Mouse (Mus musculus) frontal cortex, adult 2 months (tissue): Measurements from ENCODE around the gene Bcor. TPM values are rescaled to one million over a fixed set of nuclear protein-coding genes. Genes with fewer than 3 reads are reported as not detected.

Experiments used
- DNase-seq, 2 experiments: peaks; one replicate each; pipeline ENCODE4 v3.0.0; 2022; ENCODE audit warnings: low spot score in 1 of 2; ENCODE audit errors: extremely low spot score in 1 of 2
- polyA plus RNA-seq: library from polyadenylated mRNA; depleted of rRNA; stranded (reverse); fragments of >200 nt; gene quantifications from 2 replicates; pipeline ENCODE4 v1.2.3, GENCODE M21; 2012

Gene Bcor
- polyA plus RNA-seq, 1 experiment = 13.9 TPM

DNA sequence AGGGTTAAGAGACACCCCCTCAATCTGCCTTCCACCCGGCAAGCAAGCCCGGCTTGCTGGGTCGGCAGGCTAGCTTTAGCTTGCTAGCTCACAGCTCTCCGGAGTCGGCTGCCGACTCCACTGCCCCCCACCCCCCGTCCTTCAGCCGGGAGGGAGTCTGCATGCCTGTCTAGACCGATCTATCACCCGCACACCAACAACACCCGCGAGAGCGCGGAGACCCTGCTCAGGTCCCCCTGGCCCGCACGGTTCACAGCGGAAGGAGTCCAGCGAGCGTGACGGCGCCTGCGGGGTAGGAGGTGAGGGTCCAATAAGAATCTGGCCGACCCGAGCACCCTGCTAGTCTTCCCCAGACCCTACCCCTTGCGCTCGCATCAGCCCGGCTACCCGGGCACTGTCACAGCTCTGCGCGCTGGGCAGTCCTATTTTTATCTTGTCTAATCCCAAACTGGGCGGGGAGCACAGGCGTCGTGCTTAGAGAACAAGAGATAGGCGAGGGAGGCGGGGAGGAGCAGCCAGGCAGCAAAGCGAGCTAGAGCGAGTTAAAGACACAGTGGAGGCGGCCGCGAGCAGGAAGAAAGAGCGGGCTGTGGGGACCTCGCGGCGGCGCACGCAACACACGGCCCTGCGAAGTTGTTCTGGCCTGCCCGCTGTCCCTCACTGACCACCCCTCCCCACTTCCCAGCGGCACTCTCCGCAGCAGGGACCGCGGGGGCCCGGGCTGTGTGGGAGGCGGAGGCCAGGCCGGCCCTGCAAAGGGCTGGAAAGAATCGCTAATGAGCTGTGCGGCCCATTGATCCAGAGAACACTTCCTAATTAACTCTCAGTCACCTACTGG lies 83.2 kb downstream of the Bcor start:
- peak in 1 of 2 experiments; percentile 67 for DNase-seq

- DNase-seq = no peak
Observed at GRCm38 (mm10) chrX:12072721-12073120, 87.4 kb downstream of the Bcor start.

DNA sequence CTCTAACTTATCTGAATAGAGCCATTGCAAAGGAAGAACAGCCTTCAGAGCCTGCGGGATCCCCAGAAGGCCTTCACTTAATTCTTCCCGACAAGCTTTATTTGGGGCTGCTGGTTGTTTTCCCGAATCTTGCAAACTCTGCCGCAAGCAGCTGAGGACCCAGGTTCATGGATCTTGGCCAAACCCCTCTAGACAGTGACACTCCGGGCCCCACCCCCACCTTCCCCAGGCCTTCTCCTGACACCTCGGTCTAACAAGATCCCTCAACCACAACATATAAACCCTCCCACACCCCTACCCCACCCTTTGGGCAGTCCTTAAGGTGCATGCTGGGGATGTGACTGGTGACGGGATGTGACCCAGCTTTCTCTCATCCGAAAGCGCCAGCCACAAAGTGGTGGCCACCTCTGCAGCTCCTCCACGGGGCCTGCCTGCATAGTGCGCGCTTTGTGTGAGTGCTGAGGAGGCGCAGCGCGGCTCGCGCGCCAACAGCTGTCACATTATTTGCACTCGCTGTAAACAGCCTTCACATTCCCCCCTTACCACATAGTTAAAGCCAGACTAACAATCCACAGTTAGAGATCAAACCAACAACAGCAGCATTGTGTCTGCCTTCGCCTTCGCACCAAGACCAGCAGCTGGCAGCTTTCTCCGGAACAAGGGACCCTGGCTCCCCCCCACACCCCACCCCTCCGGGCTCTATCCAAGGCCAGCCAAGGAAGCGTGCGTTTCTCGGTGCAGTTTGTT lies 91.0 kb downstream of the Bcor start:
- DNase-seq = peak in 1 of 2 experiments; percentile 42

DNA sequence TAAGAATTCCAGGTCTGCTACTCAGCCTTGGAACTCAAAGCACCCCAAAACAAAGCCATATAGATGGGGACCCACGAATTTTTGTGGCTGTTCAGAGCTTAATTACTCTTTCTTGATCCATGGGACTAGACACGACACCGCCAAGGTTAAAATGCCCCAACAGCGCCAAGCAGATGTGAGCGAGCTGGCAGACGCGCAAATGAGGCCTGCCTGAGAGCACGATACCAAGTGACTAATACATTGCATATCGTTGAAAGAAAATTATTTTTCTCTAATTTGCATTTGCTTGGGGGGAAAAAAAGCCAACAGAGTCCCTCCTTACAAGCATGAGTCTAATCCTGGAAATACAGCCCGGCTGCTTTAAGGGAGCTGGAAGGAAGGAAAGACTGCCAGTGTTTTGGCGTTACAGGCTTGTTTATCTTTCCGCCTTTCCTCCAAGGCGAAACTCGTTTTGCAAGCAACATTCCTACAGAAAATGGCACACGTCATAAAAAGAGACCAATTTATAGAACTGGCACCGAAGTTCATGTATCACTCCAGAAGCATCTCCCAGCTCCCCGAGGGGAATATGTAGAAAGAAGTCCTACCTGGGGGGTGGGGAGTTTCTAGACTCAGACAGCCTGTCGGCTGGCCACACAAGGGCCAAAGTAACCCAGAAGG lies 92.2 kb downstream of the Bcor start:
- no peak for DNase-seq

DNA sequence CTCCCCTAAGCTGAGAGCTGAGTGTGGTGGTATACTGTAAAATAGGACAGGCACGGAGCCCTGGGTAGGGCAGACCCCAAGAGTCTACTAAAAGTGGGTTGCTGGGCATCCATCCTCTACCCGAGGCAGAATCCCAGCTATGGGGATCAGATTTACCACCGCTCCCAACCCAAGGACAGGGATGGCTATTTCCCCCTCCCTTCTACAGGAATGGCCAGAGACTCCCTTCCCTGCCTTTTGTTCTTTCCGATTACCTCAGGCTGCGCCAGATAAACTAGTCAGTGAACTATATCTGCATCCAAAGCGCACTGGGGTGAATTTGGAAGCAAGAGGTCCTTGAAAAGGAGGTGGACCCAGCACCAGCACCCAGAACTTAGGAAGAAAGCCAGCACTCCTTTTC lies 93.1 kb downstream of the Bcor start:
- DNase-seq = no peak

DNA sequence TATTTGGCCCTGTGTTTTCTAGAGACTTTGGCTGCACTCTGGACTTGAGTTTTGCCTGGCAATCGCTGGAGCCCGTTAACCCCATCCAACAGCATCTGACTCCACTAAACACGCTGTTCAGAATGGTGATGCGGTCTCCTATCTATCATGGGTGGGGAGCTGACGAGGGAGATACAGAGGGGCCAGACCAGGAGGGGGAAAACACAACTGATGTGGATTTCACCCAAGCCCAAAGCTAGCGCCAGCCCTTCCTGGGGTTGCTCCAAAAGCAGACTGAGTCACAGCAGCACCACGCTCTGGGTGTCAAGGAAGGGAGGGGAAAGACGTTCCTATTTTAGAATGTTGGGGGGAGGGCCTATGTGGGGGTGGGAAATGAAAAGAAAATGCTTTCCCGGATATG lies 94.4 kb downstream of the Bcor start:
- DNase-seq = peak in 1 of 2 experiments; percentile 35

GRCm38 (mm10) chrX:12062932-12063260 lies 97.3 kb downstream of the Bcor start:
- no peak for DNase-seq

- DNase-seq = peak in 1 of 2 experiments; percentile 34
Observed at GRCm38 (mm10) chrX:12062121-12062931, 97.8 kb downstream of the Bcor start.

GRCm38 (mm10) chrX:12060848-12061247 lies 99.3 kb downstream of the Bcor start:
- DNase-seq = no peak

DNA sequence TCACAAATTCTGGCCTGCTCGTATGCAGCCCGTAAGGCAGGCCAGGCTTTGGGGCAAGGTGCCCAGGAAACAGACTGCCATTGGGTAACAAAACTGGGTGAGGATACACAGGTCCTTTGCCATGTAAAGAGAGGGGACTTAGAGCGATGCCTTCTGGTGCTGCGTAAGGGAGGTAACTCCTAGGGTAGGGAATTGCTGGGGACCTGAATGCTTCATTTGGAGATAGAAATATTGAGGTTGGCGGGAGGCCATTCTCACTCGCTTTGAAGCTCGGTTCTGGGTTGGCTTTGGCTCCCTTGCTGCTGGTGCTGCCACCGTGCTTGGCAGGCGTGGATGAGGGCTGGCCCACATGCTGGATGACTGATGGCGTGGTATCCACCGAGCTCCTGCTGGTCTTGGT lies 102.9 kb downstream of the Bcor start:
- peak in 1 of 2 experiments; percentile 16 for DNase-seq

- DNase-seq = no peak
Observed at GRCm38 (mm10) chrX:12053315-12053914, 106.7 kb downstream of the Bcor start.

DNA sequence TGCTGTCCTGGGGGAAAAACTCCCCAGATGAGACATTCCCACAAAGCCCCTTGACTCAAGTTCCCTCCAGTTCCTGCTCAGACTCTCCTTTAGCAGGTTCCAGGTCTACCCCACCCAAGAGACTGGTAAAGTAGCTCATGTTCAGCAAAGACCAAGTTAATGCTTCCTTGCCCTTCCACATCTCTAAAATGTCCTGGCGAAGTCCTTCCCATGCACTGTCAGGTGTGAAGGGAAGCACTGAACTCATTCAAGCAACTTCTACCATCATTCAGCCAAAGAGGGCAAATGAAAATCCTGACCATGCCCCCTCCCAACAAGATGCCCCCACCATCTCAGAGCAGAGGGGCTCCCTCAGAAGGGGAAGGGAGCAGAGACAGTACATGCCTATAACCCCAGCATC lies 107.5 kb downstream of the Bcor start:
- no peak for DNase-seq

DNA sequence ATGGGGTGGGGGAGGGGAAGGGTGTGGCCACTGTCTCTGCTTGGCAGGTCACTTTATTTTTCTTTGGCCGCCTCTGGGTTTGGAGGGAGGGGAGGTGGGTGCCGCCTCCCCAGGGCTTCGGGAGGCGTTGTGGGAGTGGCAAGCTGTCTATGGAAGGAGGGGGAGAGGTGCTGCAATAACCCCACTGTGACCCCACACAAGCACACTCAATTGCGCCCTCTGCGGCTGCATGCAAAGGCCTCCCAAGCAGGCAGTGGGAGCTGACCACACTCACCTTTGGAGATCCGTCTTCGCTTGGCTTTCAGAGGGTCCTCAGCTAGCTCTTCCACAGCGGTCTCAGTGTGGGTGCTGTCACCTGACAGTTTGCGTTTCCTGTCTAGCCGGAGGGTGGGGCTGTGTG lies 111.4 kb downstream of the Bcor start:
- DNase-seq = no peak

DNA sequence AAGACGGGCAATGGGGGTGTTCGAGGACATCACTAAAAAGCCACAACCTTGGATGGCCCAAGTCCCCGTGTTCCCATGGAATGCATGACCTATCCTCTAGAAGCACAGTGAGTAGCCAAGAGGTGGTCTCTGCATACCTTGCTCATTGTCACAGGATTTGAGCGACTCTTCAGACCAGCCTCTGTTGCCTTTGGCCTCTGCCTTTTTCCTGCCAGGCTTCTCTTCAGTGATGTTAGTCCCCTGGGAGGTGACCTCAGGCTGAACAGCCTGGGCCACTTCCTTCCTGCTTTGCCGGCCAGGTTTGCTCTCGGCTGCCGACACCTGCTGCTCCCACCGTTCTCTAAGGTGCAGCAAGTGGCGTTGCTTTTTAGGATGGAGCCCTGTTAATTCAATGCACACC lies 112.0 kb downstream of the Bcor start:
- DNase-seq = no peak

DNA sequence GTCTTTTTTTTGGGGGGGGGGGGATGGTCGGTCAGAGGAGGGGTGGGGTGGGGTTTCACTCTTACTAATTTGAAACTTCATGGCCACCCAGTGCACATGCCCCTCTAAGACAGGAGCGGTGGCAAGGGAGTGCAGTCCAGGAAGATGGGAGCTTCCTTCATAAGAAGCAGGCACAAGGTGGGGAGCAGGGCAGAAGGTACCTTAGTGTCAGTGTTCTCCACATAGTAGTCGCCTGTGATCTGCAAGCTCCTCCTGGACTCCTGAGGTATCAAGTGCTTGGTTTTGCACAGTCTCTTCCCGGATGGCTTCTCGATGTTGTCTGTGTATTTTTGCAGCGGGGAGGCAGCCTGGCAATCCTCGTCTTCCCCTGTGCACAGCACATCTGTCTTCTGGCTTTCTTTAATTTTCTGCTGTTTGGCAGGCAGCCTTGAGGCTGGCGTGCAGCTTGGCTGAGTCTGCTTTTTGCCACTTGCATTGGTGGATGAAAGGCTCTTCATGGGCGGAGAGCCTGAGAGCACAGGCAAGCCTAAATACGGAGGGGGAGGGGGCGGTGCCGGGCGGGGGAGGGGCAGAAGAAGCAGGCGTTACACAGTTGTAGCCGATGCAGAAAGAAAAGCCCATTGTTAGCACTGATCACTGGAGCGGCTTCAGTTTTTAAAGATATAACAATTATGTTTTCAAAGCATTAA lies 112.8 kb downstream of the Bcor start:
- DNase-seq = peak in 1 of 2 experiments; percentile 48

DNA sequence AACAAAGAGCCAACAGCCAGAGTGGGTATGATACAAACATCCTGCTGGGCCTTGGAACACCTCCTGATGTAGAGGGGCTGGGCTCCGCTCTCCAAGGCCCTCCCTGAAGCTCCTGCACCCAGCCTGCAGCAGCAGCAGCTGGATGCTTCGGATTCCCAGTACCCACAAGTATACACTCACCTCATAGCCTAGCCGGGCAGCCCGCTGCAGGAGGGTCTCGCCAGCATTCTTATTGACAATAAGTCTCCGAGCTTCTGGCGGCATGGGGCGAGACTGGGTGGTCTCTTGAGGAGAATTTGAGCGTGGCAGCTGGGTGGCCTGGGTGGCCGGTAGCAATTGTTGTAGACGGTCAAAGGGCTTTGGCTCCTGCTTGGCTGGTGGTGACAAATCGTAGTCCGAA lies 113.5 kb downstream of the Bcor start:
- DNase-seq = no peak

DNA sequence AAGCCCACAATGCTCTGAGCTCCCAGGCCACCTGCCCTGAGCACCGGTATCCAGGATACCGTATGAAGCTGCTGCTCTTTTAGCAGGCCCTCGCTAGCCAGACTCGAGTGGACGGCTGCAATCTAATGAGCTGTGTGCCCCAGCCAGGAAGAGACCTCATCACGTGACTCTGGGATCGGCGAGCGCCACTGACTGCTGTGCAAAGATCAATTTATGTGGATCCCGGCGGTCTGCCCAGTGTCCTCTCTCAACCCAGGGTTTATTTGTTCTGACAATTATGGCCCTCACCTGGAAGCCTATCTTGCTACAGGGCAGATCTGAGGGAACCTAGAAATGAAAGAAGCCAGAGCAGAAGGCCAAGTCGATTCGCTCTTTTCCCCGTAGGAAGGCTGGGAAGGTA lies 116.8 kb downstream of the Bcor start:
- DNase-seq = no peak

- DNase-seq = no peak
Observed at GRCm38 (mm10) chrX:12041453-12041852, 118.7 kb downstream of the Bcor start.

DNA sequence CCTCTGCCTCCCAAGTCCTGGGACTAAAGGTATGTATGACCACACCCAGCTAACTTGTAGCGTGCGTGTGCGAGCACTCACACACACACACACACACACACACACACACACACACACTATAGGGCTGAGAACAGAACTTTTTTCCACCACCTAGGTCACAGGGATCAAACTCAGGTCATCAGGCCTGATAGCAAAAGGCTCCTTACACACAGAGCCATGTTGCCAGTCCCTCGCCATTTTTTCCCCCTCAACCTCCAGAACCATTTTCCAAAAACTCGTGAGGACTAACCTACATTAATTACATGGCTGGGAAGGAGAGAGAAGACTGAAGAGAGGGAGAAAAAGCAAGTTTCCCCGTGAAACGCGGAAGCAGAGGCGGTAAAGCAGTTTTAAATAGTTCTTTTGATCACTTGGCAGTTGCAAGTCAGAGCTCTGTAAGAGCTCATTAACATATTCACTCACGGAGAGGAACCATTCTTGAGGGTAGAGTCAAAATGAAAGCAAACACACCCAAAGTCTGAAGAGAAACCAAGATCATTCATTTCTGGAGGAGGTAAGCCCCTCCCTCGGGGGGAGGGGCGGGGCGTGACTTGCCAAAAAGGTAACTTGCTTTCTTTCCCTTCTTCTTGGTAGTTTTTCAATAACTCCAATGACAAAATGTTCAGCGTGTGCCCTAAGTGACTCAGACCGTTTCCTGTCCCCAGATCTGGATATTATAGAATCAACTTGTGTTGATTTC lies 145.3 kb downstream of the Bcor start:
- no peak for DNase-seq
